Mouse (Mus musculus): ENCODE results near the gene Surf6. TPM values are rescaled to one million over a fixed set of nuclear protein-coding genes. Genes with fewer than 3 reads are reported as not detected.

Surf6 gene
- polyA plus RNA-seq, 1 experiment from 2014 or later, result 15.4 TPM

DNA sequence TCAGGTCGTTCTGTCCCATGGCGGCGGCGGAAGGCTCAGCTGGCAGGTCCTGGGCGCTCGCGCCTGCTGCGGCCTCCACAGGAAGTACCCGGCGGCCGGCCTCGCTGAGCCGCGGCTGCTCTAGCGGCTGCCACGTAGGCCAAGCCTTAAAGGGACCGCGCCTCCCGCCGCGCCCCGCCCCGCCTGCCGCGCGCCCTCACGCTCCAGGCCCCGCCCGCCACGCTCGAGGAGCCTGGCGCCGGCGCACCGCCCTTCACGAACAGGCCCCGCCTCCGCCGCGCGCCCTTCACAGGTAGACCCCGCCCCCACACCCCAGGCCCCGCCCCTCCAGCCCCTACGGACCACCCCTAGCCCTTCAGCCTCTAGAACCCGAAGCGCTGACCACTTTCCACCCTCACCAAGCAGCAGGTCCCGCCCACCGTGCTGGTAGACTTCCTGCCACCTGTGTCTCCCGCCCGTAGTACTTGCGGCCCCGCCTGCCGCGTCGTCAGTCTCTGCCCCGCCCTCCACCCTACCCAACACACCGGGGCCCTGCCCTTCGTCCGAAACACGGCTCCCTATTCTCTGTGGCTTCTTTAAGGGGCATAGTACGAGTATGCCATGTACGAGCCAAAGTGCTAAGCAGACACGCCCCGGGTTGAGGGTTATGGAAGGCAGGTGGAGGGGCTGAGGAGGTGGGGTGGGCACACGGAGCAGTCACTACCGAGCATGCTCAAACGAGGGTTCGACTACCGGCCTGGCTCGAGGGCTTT, 30.8 kb upstream of the Surf6 start, which contains the start of the genes Surf4 and Stkld1:
TSS of gene Surf4 (minus strand) at position 625 of the 752 bp plus-strand sequence.
TSS of gene Stkld1 (plus strand) at position 744 of the 752 bp plus-strand sequence.
- Histone ChIP-seq H3K4me2 (ENCODE audit: low read depth, low read length) (peak within 1 kb of the TSS; percentile 58), H3K36me3 (ENCODE audit: control insufficient read depth, insufficient read depth, low read length) (peaks cover 28% of the 10 kb centered on the region), H3K4me1 (ENCODE audit: control insufficient read depth, insufficient read depth, low read length) (peaks cover 13% of the 10 kb centered on the region), H3K27ac (replicated peaks; ENCODE audit: low read depth, low read length) (peak within 1 kb of the TSS; percentile 88), H3K9ac (ENCODE audit: low read depth, low read length) (peak within 1 kb of the TSS; percentile 99), H3K4me3 (ENCODE audit: low read depth, low read length) (peak within 1 kb of the TSS; percentile 77), H3K27me3 (replicated peaks; ENCODE audit: control insufficient read depth, insufficient read depth, low read length) (no peaks in the 10 kb centered on the region), H3K9me3 (ENCODE audit: control insufficient read depth, low read length) (no peaks in the 10 kb centered on the region)
- WGBS, result under 1% methylated on average over 23 of the region's 70 CpGs
- DNase-seq (ENCODE audit: low spot score) (peak; percentile 97), ATAC-seq (ENCODE audit: low read depth) (peak; percentile 96)

GRCm38 (mm10) chr2:26932473-26933303, 30.0 kb upstream of the Surf6 start:
- H3K4me1 ChIP-seq (ENCODE audit: control insufficient read depth, insufficient read depth, low read length), result peaks cover 13% of the 10 kb centered on the region
- peak overlapping the region; percentile 77 for H3K4me3 ChIP-seq (ENCODE audit: low read depth, low read length)
- no peak for ATAC-seq (ENCODE audit: low read depth)
- H3K9me3 ChIP-seq (ENCODE audit: control insufficient read depth, low read length), result no peaks in the 10 kb centered on the region
- peak overlapping the region; percentile 58 for H3K4me2 ChIP-seq (ENCODE audit: low read depth, low read length)
- H3K9ac ChIP-seq (ENCODE audit: low read depth, low read length), result peak overlapping the region; percentile 99
- 2% methylated on average over 19 of the region's 49 CpGs for WGBS
- no peaks in the 10 kb centered on the region for H3K27me3 ChIP-seq (replicated peaks; ENCODE audit: control insufficient read depth, insufficient read depth, low read length)
- H3K36me3 ChIP-seq (ENCODE audit: control insufficient read depth, insufficient read depth, low read length), result peaks cover 35% of the 10 kb centered on the region
- DNase-seq (ENCODE audit: low spot score), result peak; percentile 11
- H3K27ac ChIP-seq (replicated peaks; ENCODE audit: low read depth, low read length), result peak overlapping the region; percentile 88

DNA sequence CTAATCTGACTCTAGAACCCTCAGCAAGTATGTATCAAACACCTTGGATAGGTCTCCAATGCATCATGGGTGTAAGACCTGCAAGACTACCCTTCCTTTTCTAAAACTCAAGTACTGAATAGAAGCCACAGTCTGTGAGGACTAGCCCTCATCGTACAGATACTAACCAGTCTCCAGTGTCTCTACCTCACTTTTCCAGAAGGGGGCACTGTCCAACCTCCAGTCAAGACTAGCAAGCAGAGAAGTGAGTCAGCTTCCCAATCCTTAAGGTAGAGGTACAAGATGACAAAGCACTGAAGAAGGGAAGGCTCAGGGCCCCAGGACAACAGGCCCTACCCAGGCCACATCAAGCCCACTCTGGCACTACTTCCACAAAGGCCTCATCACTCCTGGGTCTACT, 27.7 kb upstream of the Surf6 start:
- Histone ChIP-seq H3K36me3 (ENCODE audit: control insufficient read depth, insufficient read depth, low read length) (peaks cover 58% of the 10 kb centered on the region), H3K4me2 (ENCODE audit: low read depth, low read length) (0 out of 2 replicates have a peak overlapping the region, but pooled peaks have one; percentile 4), H3K9me3 (ENCODE audit: control insufficient read depth, low read length) (no peaks in the 10 kb centered on the region), H3K27ac (replicated peaks; ENCODE audit: low read depth, low read length) (no peak overlapping the region), H3K4me3 (ENCODE audit: low read depth, low read length) (no peak overlapping the region), H3K27me3 (replicated peaks; ENCODE audit: control insufficient read depth, insufficient read depth, low read length) (no peaks in the 10 kb centered on the region), H3K4me1 (ENCODE audit: control insufficient read depth, insufficient read depth, low read length) (peaks cover 13% of the 10 kb centered on the region), H3K9ac (ENCODE audit: low read depth, low read length) (no peak overlapping the region)
- 75% methylated on average over 1 of the region's 1 CpGs for WGBS
- DNase-seq (ENCODE audit: low spot score) (peak; percentile 62), ATAC-seq (ENCODE audit: low read depth) (no peak)

GRCm38 (mm10) chr2:26927745-26928476, 25.2 kb upstream of the Surf6 start:
- Histone ChIP-seq H3K9me3 (ENCODE audit: control insufficient read depth, low read length) (no peaks in the 10 kb centered on the region), H3K27ac (replicated peaks; ENCODE audit: low read depth, low read length) (no peak overlapping the region), H3K4me3 (ENCODE audit: low read depth, low read length) (no peak overlapping the region), H3K4me1 (ENCODE audit: control insufficient read depth, insufficient read depth, low read length) (peaks cover 13% of the 10 kb centered on the region), H3K36me3 (ENCODE audit: control insufficient read depth, insufficient read depth, low read length) (peaks cover 82% of the 10 kb centered on the region), H3K9ac (ENCODE audit: low read depth, low read length) (no peak overlapping the region), H3K27me3 (replicated peaks; ENCODE audit: control insufficient read depth, insufficient read depth, low read length) (no peaks in the 10 kb centered on the region), H3K4me2 (ENCODE audit: low read depth, low read length) (no peak overlapping the region)
- DNase-seq (ENCODE audit: low spot score) (no peak), ATAC-seq (ENCODE audit: low read depth) (no peak)
- 90% methylated on average over 6 of the region's 6 CpGs for WGBS

GRCm38 (mm10) chr2:26921784-26922183, 19.1 kb upstream of the Surf6 start:
- Histone ChIP-seq H3K4me3 (ENCODE audit: low read depth, low read length) (no peak overlapping the region), H3K27ac (replicated peaks; ENCODE audit: low read depth, low read length) (no peak overlapping the region), H3K9ac (ENCODE audit: low read depth, low read length) (no peak overlapping the region), H3K4me1 (ENCODE audit: control insufficient read depth, insufficient read depth, low read length) (peaks cover 10% of the 10 kb centered on the region), H3K4me2 (ENCODE audit: low read depth, low read length) (no peak overlapping the region), H3K9me3 (ENCODE audit: control insufficient read depth, low read length) (no peaks in the 10 kb centered on the region), H3K27me3 (replicated peaks; ENCODE audit: control insufficient read depth, insufficient read depth, low read length) (no peaks in the 10 kb centered on the region), H3K36me3 (ENCODE audit: control insufficient read depth, insufficient read depth, low read length) (peaks cover 88% of the 10 kb centered on the region)
- 80% methylated on average over 9 of the region's 9 CpGs for WGBS
- DNase-seq (ENCODE audit: low spot score) (no peak), ATAC-seq (ENCODE audit: low read depth) (no peak)

- 88% methylated on average over 6 of the region's 6 CpGs for WGBS
- Histone ChIP-seq H3K9me3 (ENCODE audit: control insufficient read depth, low read length) (no peaks in the 10 kb centered on the region), H3K36me3 (ENCODE audit: control insufficient read depth, insufficient read depth, low read length) (peaks cover 73% of the 10 kb centered on the region), H3K27me3 (replicated peaks; ENCODE audit: control insufficient read depth, insufficient read depth, low read length) (no peaks in the 10 kb centered on the region), H3K27ac (replicated peaks; ENCODE audit: low read depth, low read length) (no peak overlapping the region), H3K4me1 (ENCODE audit: control insufficient read depth, insufficient read depth, low read length) (peaks cover 15% of the 10 kb centered on the region), H3K4me3 (ENCODE audit: low read depth, low read length) (no peak overlapping the region), H3K4me2 (ENCODE audit: low read depth, low read length) (no peak overlapping the region), H3K9ac (ENCODE audit: low read depth, low read length) (no peak overlapping the region)
- DNase-seq (ENCODE audit: low spot score) (no peak), ATAC-seq (ENCODE audit: low read depth) (no peak)
Measured at GRCm38 (mm10) chr2:26920190-26920855, 17.6 kb upstream of the Surf6 start.

DNA sequence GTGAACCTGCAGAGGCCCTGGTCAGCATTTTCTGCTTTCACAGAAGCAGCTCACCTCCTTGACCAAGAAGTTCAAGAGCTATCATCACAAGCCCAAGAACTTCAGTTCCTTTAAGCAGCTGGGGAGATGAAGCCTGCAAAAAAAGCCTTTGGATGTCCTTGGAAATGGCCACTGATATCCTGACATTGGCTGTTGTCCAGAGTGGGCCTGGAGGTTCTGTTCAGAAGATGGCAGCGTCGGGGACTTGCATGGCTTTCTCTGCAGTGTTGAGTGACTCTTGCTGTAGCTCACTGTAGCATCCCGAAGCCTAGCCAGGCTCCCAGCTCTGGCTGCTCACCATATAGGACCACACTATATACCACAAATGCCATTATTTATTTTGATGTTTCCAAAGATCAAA, 17.0 kb upstream of the Surf6 start:
- Histone ChIP-seq H3K4me2 (ENCODE audit: low read depth, low read length) (no peak overlapping the region), H3K27ac (replicated peaks; ENCODE audit: low read depth, low read length) (no peak overlapping the region), H3K9me3 (ENCODE audit: control insufficient read depth, low read length) (no peaks in the 10 kb centered on the region), H3K4me3 (ENCODE audit: low read depth, low read length) (no peak overlapping the region), H3K4me1 (ENCODE audit: control insufficient read depth, insufficient read depth, low read length) (peaks cover 17% of the 10 kb centered on the region), H3K9ac (ENCODE audit: low read depth, low read length) (no peak overlapping the region), H3K27me3 (replicated peaks; ENCODE audit: control insufficient read depth, insufficient read depth, low read length) (no peaks in the 10 kb centered on the region), H3K36me3 (ENCODE audit: control insufficient read depth, insufficient read depth, low read length) (peaks cover 68% of the 10 kb centered on the region)
- DNase-seq (ENCODE audit: low spot score), result no peak
- WGBS, result 85% methylated on average over 3 of the region's 3 CpGs
- ATAC-seq (ENCODE audit: low read depth), result no peak

DNA sequence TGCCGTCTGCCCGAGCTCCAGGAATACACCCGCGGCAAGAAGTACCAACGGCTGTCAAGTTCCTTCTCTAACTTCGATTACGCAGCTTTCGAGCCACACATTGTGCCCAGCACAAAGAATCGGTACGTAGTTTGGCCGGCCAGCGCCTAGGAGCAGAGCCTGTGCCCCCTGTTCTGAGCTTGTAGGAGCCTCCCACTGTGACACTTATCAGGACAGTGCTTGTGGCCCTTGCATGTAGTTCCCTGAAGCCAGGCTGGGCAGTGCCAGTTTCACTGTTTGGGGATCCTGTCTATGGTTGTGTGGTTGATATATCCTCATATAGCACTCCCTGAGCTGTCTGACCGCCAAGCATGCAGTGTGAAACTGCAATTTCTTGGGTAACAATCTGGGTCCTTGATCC, 14.1 kb upstream of the Surf6 start:
- peak overlapping the region; percentile 59 for H3K27ac ChIP-seq (replicated peaks; ENCODE audit: low read depth, low read length)
- H3K4me3 ChIP-seq (ENCODE audit: low read depth, low read length), result peak overlapping the region; percentile 63
- DNase-seq (ENCODE audit: low spot score) (no peak), ATAC-seq (ENCODE audit: low read depth) (no peak)
- peaks cover 22% of the 10 kb centered on the region for H3K4me1 ChIP-seq (ENCODE audit: control insufficient read depth, insufficient read depth, low read length)
- H3K9ac ChIP-seq (ENCODE audit: low read depth, low read length), result peak overlapping the region; percentile 79
- 2% methylated on average over 10 of the region's 13 CpGs for WGBS
- peaks cover 68% of the 10 kb centered on the region for H3K36me3 ChIP-seq (ENCODE audit: control insufficient read depth, insufficient read depth, low read length)
- H3K27me3 ChIP-seq (replicated peaks; ENCODE audit: control insufficient read depth, insufficient read depth, low read length), result no peaks in the 10 kb centered on the region
- H3K9me3 ChIP-seq (ENCODE audit: control insufficient read depth, low read length), result no peaks in the 10 kb centered on the region
- H3K4me2 ChIP-seq (ENCODE audit: low read depth, low read length), result peak overlapping the region; percentile 91
